Mouse (Mus musculus) neural tube, embryonic 14.5 days (tissue): ENCODE data around the gene Akip1. TPM values are rescaled to one million over a fixed set of nuclear protein-coding genes. Genes with fewer than 3 reads are reported as not detected.
A peak's percentile ranks its signal among the peaks of the same experiment; 100 is the strongest.

Experiments used
- ATAC-seq: fragments of 200-750 bp; cut with Nextera tagmentation; 2 replicates; pipeline ENCODE4 v1.8.0; 2017; ENCODE audit warnings: low read depth, mild to moderate bottlenecking, moderate TSS enrichment, moderate library complexity
- H3K27ac ChIP-seq: fragments of 300-500 bp; sonication (generic); 2 replicates; pipeline ENCODE4 v1.5.1; 2014; ENCODE audit warnings: low read depth, mild to moderate bottlenecking, control low read depth, low read length, moderate library complexity, mixed read lengths
- H3K27me3 ChIP-seq: fragments of 300-500 bp; sonication (generic); 2 replicates; pipeline ENCODE4 v1.6.1; 2014; ENCODE audit warnings: low read length; ENCODE audit not compliant: control insufficient read depth, insufficient read depth
- H3K36me3 ChIP-seq: fragments of 300-500 bp; sonication (generic); 2 replicates; pipeline ENCODE4 v1.6.1; 2014; ENCODE audit warnings: low read length, mixed read lengths; ENCODE audit not compliant: control insufficient read depth, insufficient read depth
- H3K4me1 ChIP-seq: fragments of 300-500 bp; sonication (generic); 2 replicates; pipeline ENCODE4 v1.6.1; 2014; ENCODE audit warnings: low read length; ENCODE audit not compliant: control insufficient read depth, insufficient read depth
- H3K4me2 ChIP-seq: fragments of 300-500 bp; sonication (generic); 2 replicates; pipeline ENCODE4 v1.6.1; 2014; ENCODE audit warnings: mild to moderate bottlenecking, low read depth, low read length, control low read depth
- H3K4me3 ChIP-seq: fragments of 300-500 bp; sonication (generic); 2 replicates; pipeline ENCODE4 v1.5.1; 2014; ENCODE audit warnings: low read depth, low read length, control low read depth, mixed read lengths
- H3K9ac ChIP-seq: fragments of 300-500 bp; sonication (generic); replicated peaks from 2 replicates; pipeline ENCODE4 v1.6.1; 2014; ENCODE audit warnings: low read depth, mild to moderate bottlenecking, control low read depth, low read length, mixed read lengths
- H3K9me3 ChIP-seq: fragments of 300-500 bp; sonication (generic); 2 replicates; pipeline ENCODE4 v1.6.1; 2016; ENCODE audit warnings: low read length; ENCODE audit not compliant: control insufficient read depth
- WGBS: fragments of 180-500 bp; shearing (Covaris S2); extraction: QIAGEN DNeasy Blood & Tissue Kit; methylation state at CpG from one replicate; pipeline ENCODE4 v1.1.7; 2014; 5-methylcytosine and 5-hydroxymethylcytosine counted together
- polyA plus RNA-seq: library from polyadenylated mRNA; unstranded; fragments of >200 nt; fragmentation: Nextera tagmentation; extraction: Ambion mirVana; gene quantifications from 2 replicates; pipeline ENCODE4 v1.2.1, GENCODE M21; 2014

Gene Akip1
- polyA plus RNA-seq, 1 experiment from 2014 or later, result 12.9 TPM

GRCm38 (mm10) chr7:109751427-109752007, 48.0 kb downstream of the Akip1 start:
- WGBS, result 6% methylated on average over 13 of the region's 13 CpGs
- H3K4me1 ChIP-seq, result peaks cover 17% of the 10 kb centered on the region
- peak overlapping the region; percentile 92 for H3K4me2 ChIP-seq
- no peaks in the 10 kb centered on the region for H3K9me3 ChIP-seq
- peak overlapping the region; percentile 92 for H3K9ac ChIP-seq
- H3K4me3 ChIP-seq, result peak overlapping the region; percentile 92
- no peaks in the 10 kb centered on the region; the same call in 1 of the 2 replicates for H3K27me3 ChIP-seq
- peak overlapping the region; percentile 88 for H3K27ac ChIP-seq
- ATAC-seq, result peak; percentile 16
- peaks cover 12% of the 10 kb centered on the region for H3K36me3 ChIP-seq

- Histone ChIP-seq H3K36me3 (0 out of 2 replicates have a peak, but pooled peaks cover 5% of the 10 kb centered on the region), H3K4me3 (peak within 1 kb of the TSS; percentile 92), H3K27me3 (no peaks in the 10 kb centered on the region; the same call in 1 of the 2 replicates), H3K27ac (peak within 1 kb of the TSS; percentile 88), H3K4me2 (peak within 1 kb of the TSS; percentile 92), H3K4me1 (peaks cover 17% of the 10 kb centered on the region), H3K9ac (peak within 1 kb of the TSS; percentile 92), H3K9me3 (no peaks in the 10 kb centered on the region)
- WGBS, result under 1% methylated on average over 74 of the region's 74 CpGs
- ATAC-seq, result peak; percentile 90
Observed at GRCm38 (mm10) chr7:109752008-109752925, 48.8 kb downstream of the Akip1 start, which contains the start of gene Tmem9b. Gene Tmem9b (minus strand): TSS chr7:109752875.

GRCm38 (mm10) chr7:109754034-109754433, 50.5 kb downstream of the Akip1 start:
- no peaks in the 10 kb centered on the region; the same call in 1 of the 2 replicates for H3K27me3 ChIP-seq
- no peak overlapping the region for H3K27ac ChIP-seq
- ATAC-seq, result no peak
- H3K9me3 ChIP-seq, result no peaks in the 10 kb centered on the region
- 93% methylated on average over 8 of the region's 8 CpGs for WGBS
- peaks cover 17% of the 10 kb centered on the region for H3K4me1 ChIP-seq
- H3K36me3 ChIP-seq, result 0 out of 2 replicates have a peak, but pooled peaks cover 5% of the 10 kb centered on the region
- H3K4me3 ChIP-seq, result no peak overlapping the region
- H3K9ac ChIP-seq, result no peak overlapping the region
- H3K4me2 ChIP-seq, result no peak overlapping the region

GRCm38 (mm10) chr7:109756291-109756690, 52.8 kb downstream of the Akip1 start:
- ATAC-seq, result no peak
- Histone ChIP-seq H3K36me3 (no peaks in the 10 kb centered on the region), H3K4me3 (no peak overlapping the region), H3K9ac (no peak overlapping the region), H3K9me3 (no peaks in the 10 kb centered on the region), H3K27ac (no peak overlapping the region), H3K4me1 (peaks cover 12% of the 10 kb centered on the region), H3K4me2 (no peak overlapping the region), H3K27me3 (no peaks in the 10 kb centered on the region; the same call in 1 of the 2 replicates)
- 93% methylated on average over 3 of the region's 3 CpGs for WGBS

Other genes starting within 250 kb of the Akip1 start
- gene Trim66, start 195.6 kb upstream of the Akip1 start, polyA plus RNA-seq, result 0.46 and 0.60 TPM in 2 replicates
- gene Rpl27a, start 184.5 kb upstream of the Akip1 start, polyA plus RNA-seq, result 82.0 and 85.8 TPM in 2 replicates
- gene St5, start 85 bp upstream of the Akip1 start, polyA plus RNA-seq, result 18.7 and 27.2 TPM in 2 replicates
- not detected in 2 replicates for gene BC051019, start 20.2 kb downstream of the Akip1 start, polyA plus RNA-seq
- 0.42 TPM in 1 of 2 replicates, not detected in the other for gene Ascl3, start 28.0 kb downstream of the Akip1 start, polyA plus RNA-seq
- 147 and 168 TPM in 2 replicates for gene Tmem9b, start 49.2 kb downstream of the Akip1 start, polyA plus RNA-seq
- gene Nrip3, start 78.3 kb downstream of the Akip1 start, polyA plus RNA-seq, result 12.0 and 17.0 TPM in 2 replicates
- 3.3 and 3.5 TPM in 2 replicates for gene Scube2, start 162.0 kb downstream of the Akip1 start, polyA plus RNA-seq